Mouse (Mus musculus) cerebellum, adult 2 months (tissue): Measurements from ENCODE around the gene Terf2.

Source experiments
- CTCF ChIP-seq: fragments of 200-500 bp; IDR thresholded peaks from 2 replicates; pipeline ENCODE4 v1.5.1; 2011; ENCODE audit warnings: low read depth, mild to moderate bottlenecking, control low read depth, low read length, moderate library complexity, borderline replicate concordance; ENCODE audit not compliant: insufficient read depth
- POLR2A ChIP-seq: fragments of 200-500 bp; IDR thresholded peaks from 2 replicates; pipeline ENCODE4 v1.6.1; 2011; ENCODE audit warnings: low read length, control low read depth, borderline replicate concordance; ENCODE audit not compliant: insufficient read depth

- TF ChIP-seq CTCF (no peak), POLR2A (no peak)
Observed at GRCm38 (mm10) chr8:107036626-107037025, 59.7 kb downstream of the Terf2 start.
